Mouse (Mus musculus): ENCODE results near the gene Nodal. TPM values are rescaled to one million over a fixed set of nuclear protein-coding genes. Genes with fewer than 3 reads are reported as not detected.

Nodal gene
- 0.06 and 0.10 TPM in 2 replicates for polyA plus RNA-seq (2012; rRNA removed)

GRCm38 (mm10) chr10:61417672-61418071 is at the start of gene Nodal:
Gene Nodal (plus strand): TSS chr10:61417972.

GRCm38 (mm10) chr10:61383021-61383714 is 34.6 kb upstream of the Nodal start, which contains the start of gene Pald1:
Gene Pald1 (minus strand): TSS chr10:61383530.

GRCm38 (mm10) chr10:61452645-61453044 is 34.9 kb downstream of the Nodal start, which contains the start of gene Eif4ebp2:
Gene Eif4ebp2 (minus strand): TSS chr10:61452661.

Other genes starting within 250 kb of the Nodal start
- 0.33 and 1.0 TPM in 2 replicates for gene Tbata, start 246.0 kb upstream of the Nodal start, polyA plus RNA-seq (2012; rRNA removed)
- 1.0 and 3.2 TPM in 2 replicates for gene Adamts14, start 144.5 kb upstream of the Nodal start, polyA plus RNA-seq (2012; rRNA removed)
- not detected in 2 replicates for gene Prf1, start 120.1 kb upstream of the Nodal start, polyA plus RNA-seq (2012; rRNA removed)
- 21.6 and 26.5 TPM in 2 replicates for gene Pald1, start 34.4 kb upstream of the Nodal start, polyA plus RNA-seq (2012; rRNA removed)
- 57.4 and 65.0 TPM in 2 replicates for gene Eif4ebp2, start 34.7 kb downstream of the Nodal start, polyA plus RNA-seq (2012; rRNA removed)
- 19.3 and 21.8 TPM in 2 replicates for gene Lrrc20, start 57.8 kb downstream of the Nodal start, polyA plus RNA-seq (2012; rRNA removed)
- 0.42 and 0.46 TPM in 2 replicates for gene Npffr1, start 177.5 kb downstream of the Nodal start, polyA plus RNA-seq (2012; rRNA removed)
- gene Ppa1, start 230.6 kb downstream of the Nodal start, polyA plus RNA-seq (2012; rRNA removed): 137 and 164 TPM in 2 replicates

Data from central nervous system, embryonic 14 days (tissue).